Mouse (Mus musculus) cerebellum, adult 2 months (tissue): ENCODE data around the gene Ip6k1.

Source experiments
- CTCF ChIP-seq: fragments of 200-500 bp; IDR thresholded peaks from 2 replicates; pipeline ENCODE4 v1.5.1; 2011; ENCODE audit warnings: low read depth, mild to moderate bottlenecking, control low read depth, low read length, moderate library complexity, borderline replicate concordance; ENCODE audit not compliant: insufficient read depth
- POLR2A ChIP-seq: fragments of 200-500 bp; IDR thresholded peaks from 2 replicates; pipeline ENCODE4 v1.6.1; 2011; ENCODE audit warnings: low read length, control low read depth, borderline replicate concordance; ENCODE audit not compliant: insufficient read depth

DNA sequence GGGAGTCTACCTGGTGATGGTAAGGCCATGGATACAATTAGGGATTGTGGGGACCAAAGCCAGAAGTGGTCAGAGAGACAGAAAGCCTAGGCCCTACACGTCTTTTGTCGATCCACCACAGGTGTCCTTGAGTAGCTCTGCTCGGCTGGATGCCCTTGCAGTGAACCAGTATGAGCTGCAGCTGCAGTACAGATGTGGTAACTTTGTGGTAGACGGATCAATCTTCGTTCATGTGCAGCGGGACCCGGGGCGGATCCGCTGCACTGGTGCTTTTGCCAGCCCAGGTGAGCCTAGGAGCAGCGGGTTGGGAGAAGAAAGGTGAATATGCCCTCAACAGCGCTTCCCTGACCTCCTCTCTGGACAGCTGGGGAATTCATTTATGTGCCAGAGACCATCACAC, 9.3 kb upstream of the Ip6k1 start:
- TF ChIP-seq CTCF: no peak
- no peak for TF ChIP-seq POLR2A
